Mouse (Mus musculus) olfactory bulb, adult 2 months (tissue): ENCODE measurements around the gene AL732309.1.

Source experiments
- CTCF ChIP-seq: fragments of 200-500 bp; IDR thresholded peaks from 2 replicates; pipeline ENCODE4 v1.5.1; 2012; ENCODE audit warnings: low read depth, mild to moderate bottlenecking, low read length, moderate library complexity; ENCODE audit not compliant: insufficient read depth
- POLR2A ChIP-seq: fragments of 200-500 bp; IDR thresholded peaks from 2 replicates; pipeline ENCODE4 v1.6.1; 2012; ENCODE audit warnings: mild to moderate bottlenecking, low read depth, low read length, moderate library complexity; ENCODE audit not compliant: insufficient read depth

DNA sequence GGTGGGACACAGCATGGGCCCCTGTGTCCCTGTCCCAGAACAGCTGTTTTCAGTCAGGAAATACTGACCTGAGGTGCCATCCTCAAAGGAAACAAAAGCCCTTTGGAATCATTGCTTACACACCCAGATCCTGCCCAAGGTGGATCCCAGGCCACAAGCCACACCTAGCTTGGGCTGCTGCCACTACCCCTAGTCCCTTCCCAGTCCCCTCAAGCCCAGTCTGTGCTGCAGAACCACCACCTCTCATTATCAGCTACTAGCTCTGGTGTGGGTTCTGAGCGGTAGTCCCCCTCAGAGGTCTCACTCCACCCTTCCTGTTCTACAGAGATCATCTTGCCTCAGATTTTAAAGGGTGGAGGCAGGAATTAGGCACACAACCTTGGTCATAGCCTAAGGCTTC, 39.7 kb upstream of the AL732309.1 start:
- TF ChIP-seq CTCF (no peak), POLR2A (no peak)
